8 mouse cellular contexts compared by ENCODE assay signal in the genomic region with DNA sequence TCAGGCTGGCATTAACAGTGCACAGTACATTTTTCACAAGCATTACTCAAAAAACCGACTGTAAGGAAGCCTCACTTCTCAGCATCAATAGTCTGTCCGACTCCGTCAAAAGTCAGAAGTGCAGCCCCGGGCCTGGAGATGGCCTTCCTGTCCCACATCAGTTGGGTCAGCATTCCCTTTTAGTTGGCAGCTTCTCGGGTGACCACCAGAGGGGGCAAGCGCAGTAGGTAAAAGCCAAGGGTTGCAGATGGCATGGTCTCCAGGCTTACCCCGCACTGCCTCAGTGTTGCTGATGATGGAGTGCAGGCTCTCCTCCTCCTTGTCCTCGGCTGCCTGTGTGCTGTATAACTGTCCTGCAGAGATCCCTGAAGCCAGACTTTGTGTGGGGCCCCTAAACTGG. TPM values are rescaled to one million over a fixed set of nuclear protein-coding genes. Genes with fewer than 3 reads are reported as not detected.
DNase-seq lines count a peak whose midpoint lies in the region; ATAC-seq and TF ChIP-seq lines count a peak whose summit lies in the region.

No protein-coding gene starts in this region.

- H3K36me3 ChIP-seq in kidney, postnatal 0 days (ENCODE audit: insufficient read depth, low read length), result peaks cover 27% of the 10 kb centered on the region
- H3K36me3 ChIP-seq in lung, embryonic 14.5 days (ENCODE audit: insufficient read depth), result peaks cover 48% of the 10 kb centered on the region
- H3K36me3 ChIP-seq in small intestine, adult 2 months (ENCODE audit: control insufficient read depth, insufficient read depth, low read length), result peaks cover 31% of the 10 kb centered on the region

- ATAC-seq in cerebellum, adult (ENCODE audit: insufficient number of reproducible peaks, low FRiP score, low TSS enrichment), result no peak
- no peak for ATAC-seq in kidney, postnatal 0 days (replicated peaks; ENCODE audit: low FRiP score, low read depth)
- ATAC-seq in lung, embryonic 14.5 days (ENCODE audit: insufficient read depth), result peak; percentile 44; the same call in 1 of the 2 replicates

- DNase-seq in cerebellum, adult 8-10 months, result peak; percentile 29
- peak; percentile 73 for DNase-seq in 3T3-L1 (ENCODE audit: low read depth, low spot score)
- DNase-seq in adrenal gland, postnatal 14 days, result peak; percentile 79
- DNase-seq in frontal cortex, adult 2 months (ENCODE audit: extremely low spot score in 1 of 2, low spot score in 1 of 2), result peak; percentile 25 to 57
- peak; percentile 69 for DNase-seq in kidney, postnatal 0 days (ENCODE audit: low spot score)
- DNase-seq in lung, embryonic 14.5 days, result peak; percentile 70

- no peak for TF ChIP-seq POLR2A in small intestine, adult 2 months (IDR thresholded peaks at IDR 0.05; ENCODE audit: low read depth, low read length)

- 55% methylated on average over 8 of the region's 8 CpGs for WGBS in kidney, postnatal 0 days
- WGBS in lung, embryonic 14.5 days, result 45% methylated on average over 8 of the region's 8 CpGs
- WGBS in small intestine, adult 2 months, result 52% methylated on average over 8 of the region's 8 CpGs

- H3K9ac ChIP-seq in kidney, postnatal 0 days (ENCODE audit: low read depth, low read length), result no peak overlapping the region
- no peak overlapping the region for H3K9ac ChIP-seq in lung, embryonic 14.5 days

- no peak overlapping the region for H3K27ac ChIP-seq in kidney, postnatal 0 days
- H3K27ac ChIP-seq in lung, embryonic 14.5 days (ENCODE audit: low read depth), result no peak overlapping the region
- no peak overlapping the region for H3K27ac ChIP-seq in small intestine, adult 2 months (ENCODE audit: insufficient read depth, low read depth, low read length)

- no peaks in the 10 kb centered on the region for H3K4me1 ChIP-seq in kidney, postnatal 0 days (replicated peaks; ENCODE audit: insufficient read depth, low read length)
- H3K4me1 ChIP-seq in lung, embryonic 14.5 days (ENCODE audit: insufficient read depth), result no peaks in the 10 kb centered on the region
- H3K4me1 ChIP-seq in small intestine, adult 2 months (ENCODE audit: control insufficient read depth, insufficient read depth, insufficient read length, low read length), result no peaks in the 10 kb centered on the region

- no peak overlapping the region for H3K4me3 ChIP-seq in kidney, postnatal 0 days (replicated peaks; ENCODE audit: low read depth, low read length)
- H3K4me3 ChIP-seq in lung, embryonic 14.5 days (ENCODE audit: low read depth, low read length), result no peak overlapping the region
- H3K4me3 ChIP-seq in small intestine, adult 2 months (ENCODE audit: low read depth, low read length), result no peak overlapping the region

- no peak overlapping the region for H3K4me2 ChIP-seq in kidney, postnatal 0 days (ENCODE audit: low read length)
- no peak overlapping the region for H3K4me2 ChIP-seq in lung, embryonic 14.5 days

- H3K9me3 ChIP-seq in kidney, postnatal 0 days (replicated peaks; ENCODE audit: low read length), result no peaks in the 10 kb centered on the region
- H3K9me3 ChIP-seq in lung, embryonic 14.5 days (ENCODE audit: low read depth, low read length), result no peaks in the 10 kb centered on the region

- TF ChIP-seq CTCF in kidney, postnatal 0 days (IDR thresholded peaks at IDR 0.05; ENCODE audit: low read depth), result peak; percentile 84
- TF ChIP-seq CTCF in lung, embryonic 14.5 days (IDR thresholded peaks at IDR 0.05; ENCODE audit: low read depth), result peak; percentile 78
- peak; percentile 65; the same call in 1 of the 2 replicates for TF ChIP-seq CTCF in small intestine, adult 2 months (IDR thresholded peaks at IDR 0.05; ENCODE audit: extremely low read depth, insufficient read length, insufficient replicate concordance, low read depth, low read length)

- H3K27me3 ChIP-seq in kidney, postnatal 0 days (ENCODE audit: insufficient read depth, low read length), result no peaks in the 10 kb centered on the region
- H3K27me3 ChIP-seq in lung, embryonic 14.5 days (ENCODE audit: insufficient read depth, low read length), result no peaks in the 10 kb centered on the region
- H3K27me3 ChIP-seq in small intestine, adult 2 months (ENCODE audit: control insufficient read depth, insufficient read depth, low read length), result no peaks in the 10 kb centered on the region

RNA-seq across cellular contexts. Expression of a gene that starts 9.0 kb away (rescaled TPM):
- 194 and 216 TPM in 2 replicates for total RNA-seq in adrenal gland, postnatal 14 days (2021)
- polyA plus RNA-seq in frontal cortex, adult 2 months (2012; rRNA removed), result 73.3 and 76.6 TPM in 2 replicates
- 89.9 and 94.6 TPM in 2 replicates for polyA plus RNA-seq in kidney, postnatal 0 days (2015; fragmentation: Nextera tagmentation; extraction: Ambion mirVana)
- polyA plus RNA-seq in lung, embryonic 14.5 days (2014; fragmentation: Nextera tagmentation; extraction: Ambion mirVana), result 94.1 and 97.2 TPM in 2 replicates
- polyA plus RNA-seq in small intestine, adult 2 months (2012; rRNA removed), result 28.8 and 50.8 TPM in 2 replicates

RNA-seq across cellular contexts. Expression of a gene that starts 31.8 kb away (rescaled TPM):
- total RNA-seq in adrenal gland, postnatal 14 days (2021), result not detected in 2 replicates
- polyA plus RNA-seq in frontal cortex, adult 2 months (2012; rRNA removed), result 0.29 and 0.42 TPM in 2 replicates
- polyA plus RNA-seq in kidney, postnatal 0 days (2015; fragmentation: Nextera tagmentation; extraction: Ambion mirVana), result 6.8 and 7.8 TPM in 2 replicates
- 4.4 and 4.9 TPM in 2 replicates for polyA plus RNA-seq in lung, embryonic 14.5 days (2014; fragmentation: Nextera tagmentation; extraction: Ambion mirVana)
- polyA plus RNA-seq in small intestine, adult 2 months (2012; rRNA removed), result 99.2 and 434 TPM in 2 replicates

Comparison
In these comparisons a context has a peak if more than half of its experiments do, and no peak if none do; other contexts are left out.
1. DNase-seq: peak in every context shown above with its lines; median percentile 79 in adrenal gland, postnatal 14 days; 73 in 3T3-L1; 70 in lung, embryonic 14.5 days; 69 in kidney, postnatal 0 days; 41 in frontal cortex, adult 2 months; 29 in cerebellum, adult 8-10 months.
2. RNA of a gene that starts 31.8 kb away (polyA plus RNA-seq): 99.2 to 434 TPM in small intestine, adult 2 months; 6.8 to 7.8 TPM in kidney, postnatal 0 days, 4.4 to 4.9 TPM in lung, embryonic 14.5 days and 0.29 to 0.42 TPM in frontal cortex, adult 2 months; every median in the first group is over 10 times any median in the second.
3. Peak in every context shown above with its lines, with median percentiles within 50 percentile points of each other: CTCF ChIP-seq.